Mouse (Mus musculus) NIH3T3 (cell line): ENCODE results near the gene Diras1.

ENCODE experiments used
- DNase-seq: peaks from one replicate; pipeline ENCODE4 v3.0.0-alpha.2; 2012; ENCODE audit warnings: low read depth

Diras1 gene

GRCm38 (mm10) chr10:81028219-81028618 lies 2.8 kb upstream of the Diras1 start:
- DNase-seq = no peak

- DNase-seq = peak; percentile 93
Measured at GRCm38 (mm10) chr10:81027331-81027730, 1.9 kb upstream of the Diras1 start.

GRCm38 (mm10) chr10:81026857-81027256 lies 1.4 kb upstream of the Diras1 start:
- no peak for DNase-seq

- no peak for DNase-seq
Measured at GRCm38 (mm10) chr10:81025047-81025621, 328 bp downstream of the Diras1 start.

GRCm38 (mm10) chr10:81024346-81024937 lies 1.0 kb downstream of the Diras1 start:
- no peak for DNase-seq

GRCm38 (mm10) chr10:81022744-81023143 lies 2.7 kb downstream of the Diras1 start:
- peak; percentile 41 for DNase-seq

GRCm38 (mm10) chr10:81021547-81022110 lies 3.8 kb downstream of the Diras1 start:
- DNase-seq = no peak

GRCm38 (mm10) chr10:81020207-81020606 lies 5.3 kb downstream of the Diras1 start:
- peak; percentile 30 for DNase-seq

- DNase-seq = no peak
Measured at GRCm38 (mm10) chr10:81019687-81020086, 5.8 kb downstream of the Diras1 start.

- DNase-seq = peak; percentile 47
Measured at GRCm38 (mm10) chr10:81018326-81018725, 7.1 kb downstream of the Diras1 start.

GRCm38 (mm10) chr10:81016645-81017044 lies 8.8 kb downstream of the Diras1 start:
- peak; percentile 79 for DNase-seq

- DNase-seq = no peak
Measured at GRCm38 (mm10) chr10:81015666-81016065, 9.8 kb downstream of the Diras1 start.

GRCm38 (mm10) chr10:81014393-81015384 lies 10.8 kb downstream of the Diras1 start, which contains the start of gene Gng7:
Gene Gng7, minus strand, starts transcription at chr10:81014945.
- DNase-seq = peak; percentile 96

- peak; percentile 77 for DNase-seq
Measured at GRCm38 (mm10) chr10:81010851-81011250, 14.6 kb downstream of the Diras1 start.

GRCm38 (mm10) chr10:81007240-81007639 lies 18.2 kb downstream of the Diras1 start:
- DNase-seq = peak; percentile 56

GRCm38 (mm10) chr10:81006005-81006677 lies 19.3 kb downstream of the Diras1 start:
- DNase-seq = no peak

- no peak for DNase-seq
Measured at GRCm38 (mm10) chr10:81001161-81001560, 24.3 kb downstream of the Diras1 start.

- no peak for DNase-seq
Measured at GRCm38 (mm10) chr10:81000197-81001062, 25.0 kb downstream of the Diras1 start.

GRCm38 (mm10) chr10:80999362-81000196 lies 25.9 kb downstream of the Diras1 start:
- DNase-seq = peak; percentile 97

GRCm38 (mm10) chr10:80998778-80999177 lies 26.7 kb downstream of the Diras1 start:
- peak; percentile 84 for DNase-seq
